Mouse (Mus musculus) layer of hippocampus, adult 9-10 months (tissue): Measurements from ENCODE around the gene Akr7a5.
A peak's percentile ranks its signal among the peaks of the same experiment; 100 is the strongest.

Source experiments
- DNase-seq: peaks from one replicate; pipeline ENCODE4 v3.0.0; 2022; ENCODE audit warnings: low spot score

Akr7a5 gene

GRCm38 (mm10) chr4:139310171-139310898 lies at the start of gene Akr7a5, which contains the start of gene Pqlc2:
TSS of gene Akr7a5 (plus strand) at chr4:139310744.
TSS of gene Pqlc2 (minus strand) at chr4:139310708.
- DNase-seq, result peak; percentile 86

- DNase-seq, result no peak
Observed at GRCm38 (mm10) chr4:139262981-139263380, 47.6 kb upstream of the Akr7a5 start.

GRCm38 (mm10) chr4:139265783-139266499 lies 44.6 kb upstream of the Akr7a5 start:
- DNase-seq, result no peak

GRCm38 (mm10) chr4:139266500-139266865 lies 44.1 kb upstream of the Akr7a5 start:
- no peak for DNase-seq

GRCm38 (mm10) chr4:139267335-139267734 lies 43.2 kb upstream of the Akr7a5 start:
- no peak for DNase-seq

- no peak for DNase-seq
Observed at GRCm38 (mm10) chr4:139268242-139268641, 42.3 kb upstream of the Akr7a5 start.

GRCm38 (mm10) chr4:139270168-139270567 lies 40.4 kb upstream of the Akr7a5 start:
- DNase-seq, result no peak

- DNase-seq, result no peak
Observed at GRCm38 (mm10) chr4:139271562-139271961, 39.0 kb upstream of the Akr7a5 start.

- no peak for DNase-seq
Observed at GRCm38 (mm10) chr4:139272951-139273680, 37.4 kb upstream of the Akr7a5 start.

GRCm38 (mm10) chr4:139274573-139274972 lies 36.0 kb upstream of the Akr7a5 start:
- no peak for DNase-seq

- no peak for DNase-seq
Observed at GRCm38 (mm10) chr4:139276411-139276810, 34.1 kb upstream of the Akr7a5 start.

- DNase-seq, result no peak
Observed at GRCm38 (mm10) chr4:139280530-139280929, 30.0 kb upstream of the Akr7a5 start.

GRCm38 (mm10) chr4:139281791-139282345 lies 28.7 kb upstream of the Akr7a5 start:
- no peak for DNase-seq

GRCm38 (mm10) chr4:139282955-139283417 lies 27.6 kb upstream of the Akr7a5 start:
- no peak for DNase-seq

GRCm38 (mm10) chr4:139284877-139285276 lies 25.7 kb upstream of the Akr7a5 start:
- no peak for DNase-seq

GRCm38 (mm10) chr4:139286234-139286633 lies 24.3 kb upstream of the Akr7a5 start:
- DNase-seq, result no peak

GRCm38 (mm10) chr4:139287122-139287863 lies 23.3 kb upstream of the Akr7a5 start:
- DNase-seq, result peak; percentile 88

GRCm38 (mm10) chr4:139289017-139289416 lies 21.5 kb upstream of the Akr7a5 start:
- DNase-seq, result peak; percentile 65

GRCm38 (mm10) chr4:139291099-139291498 lies 19.4 kb upstream of the Akr7a5 start:
- DNase-seq, result no peak

GRCm38 (mm10) chr4:139292038-139292437 lies 18.5 kb upstream of the Akr7a5 start:
- no peak for DNase-seq

GRCm38 (mm10) chr4:139297566-139297965 lies 13.0 kb upstream of the Akr7a5 start:
- DNase-seq, result no peak
